Mouse (Mus musculus): ENCODE measurements around the gene Mpp3.

DNA sequence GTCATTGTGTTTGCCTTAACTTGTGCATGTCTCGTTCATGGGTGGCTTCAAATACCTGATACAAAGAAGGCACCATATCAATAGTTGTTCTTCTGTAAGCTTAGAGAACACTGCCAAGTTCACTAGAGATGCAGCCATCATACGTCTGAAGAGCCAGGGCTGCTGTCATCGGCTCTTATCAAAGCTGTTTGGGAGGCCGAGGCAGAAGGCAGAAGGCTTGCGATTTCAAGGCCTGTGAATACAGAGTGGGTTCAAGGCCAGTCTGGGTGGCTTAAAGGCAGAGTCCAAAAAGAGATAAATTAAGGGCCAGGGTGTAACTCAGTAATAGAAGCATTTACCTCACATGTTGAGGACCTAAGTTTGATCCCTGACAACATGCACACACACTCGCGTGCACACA is 8.1 kb upstream of the Mpp3 start:
- no peak for TF ChIP-seq POLR2A (IDR thresholded peaks at IDR 0.05; ENCODE audit: low read depth, low read length)
- no peak for TF ChIP-seq CTCF (IDR thresholded peaks at IDR 0.05; ENCODE audit: extremely low read depth, insufficient read length, insufficient replicate concordance, low read depth, low read length)
